Mouse (Mus musculus) CD4-positive, CD25-positive, alpha-beta regulatory T cell, adult 2 months (primary cell): ENCODE measurements around the gene Sp2.

Experiments
- DNase-seq: peaks from one replicate; pipeline ENCODE4 v3.0.0-alpha.2; 2012; ENCODE audit warnings: low read depth, low spot score

Sp2 gene

GRCm38 (mm10) chr11:96916044-96916884, 66.5 kb downstream of the Sp2 start, which contains the start of gene Cdk5rap3:
Gene Cdk5rap3, minus strand, starts transcription at chr11:96916496.
- DNase-seq, result peak; percentile 99

GRCm38 (mm10) chr11:96912682-96913081, 70.1 kb downstream of the Sp2 start:
- peak; percentile 50 for DNase-seq

GRCm38 (mm10) chr11:96910003-96910402, 72.8 kb downstream of the Sp2 start:
- peak; percentile 87 for DNase-seq

- DNase-seq, result no peak
Measured at GRCm38 (mm10) chr11:96908594-96908993, 74.2 kb downstream of the Sp2 start.

- no peak for DNase-seq
Measured at GRCm38 (mm10) chr11:96906431-96907161, 76.2 kb downstream of the Sp2 start.
